Mouse (Mus musculus) midbrain, postnatal 0 days (tissue): ENCODE data around the gene Pip5k1c. TPM values are rescaled to one million over a fixed set of nuclear protein-coding genes. Genes with fewer than 3 reads are reported as not detected.

ENCODE experiments used
- ATAC-seq: fragments of 200-750 bp; cut with Nextera tagmentation; 2 replicates; pipeline ENCODE4 v1.8.0; 2017; ENCODE audit warnings: moderate number of reproducible peaks, mild to moderate bottlenecking, moderate TSS enrichment, moderate library complexity; ENCODE audit not compliant: low FRiP score
- DNase-seq: peaks from one replicate; pipeline ENCODE4 v3.0.0-alpha.2; 2015; ENCODE audit warnings: low spot score
- H3K27ac ChIP-seq: fragments of 300-500 bp; sonication (generic); 2 replicates; pipeline ENCODE4 v1.5.1; 2014; ENCODE audit warnings: low read depth, mild to moderate bottlenecking, low read length, mixed read lengths
- H3K27me3 ChIP-seq: fragments of 300-500 bp; sonication (generic); 2 replicates; pipeline ENCODE4 v1.6.1; 2014; ENCODE audit warnings: low read length, control low read depth, mixed read lengths; ENCODE audit not compliant: insufficient read depth
- H3K36me3 ChIP-seq: fragments of 300-500 bp; sonication (generic); 2 replicates; pipeline ENCODE4 v1.6.1; 2014; ENCODE audit warnings: low read length, control low read depth, mixed read lengths; ENCODE audit not compliant: insufficient read depth
- H3K4me1 ChIP-seq: fragments of 300-500 bp; sonication (generic); 2 replicates; pipeline ENCODE4 v1.6.1; 2014; ENCODE audit warnings: mild to moderate bottlenecking, control low read depth, antibody characterized with exemption, low read length, mixed read lengths; ENCODE audit not compliant: insufficient read depth
- H3K4me2 ChIP-seq: fragments of 300-500 bp; sonication (generic); 2 replicates; pipeline ENCODE4 v1.6.1; 2014; ENCODE audit warnings: low read depth, mild to moderate bottlenecking, low read length, mixed read lengths; ENCODE audit not compliant: poor library complexity, severe bottlenecking
- H3K4me3 ChIP-seq: fragments of 300-500 bp; sonication (generic); 2 replicates; pipeline ENCODE4 v1.5.1; 2014; ENCODE audit warnings: low read depth, mild to moderate bottlenecking, low read length, moderate library complexity
- H3K9ac ChIP-seq: fragments of 300-500 bp; sonication (generic); replicated peaks from 2 replicates; pipeline ENCODE4 v1.6.1; 2014; ENCODE audit warnings: mild to moderate bottlenecking, low read length, moderate library complexity, mixed read lengths; ENCODE audit not compliant: poor library complexity, severe bottlenecking
- H3K9me3 ChIP-seq: fragments of 300-500 bp; sonication (generic); 2 replicates; pipeline ENCODE4 v1.6.1; 2016; ENCODE audit warnings: low read length, control low read depth
- CTCF ChIP-seq: IDR thresholded peaks from 2 replicates; pipeline ENCODE4 v1.5.1; 2016; ENCODE audit warnings: antibody characterized with exemption, mild to moderate bottlenecking
- WGBS: fragments of 180-500 bp; shearing (Covaris S2); extraction: QIAGEN DNeasy Blood & Tissue Kit; methylation state at CpG from one replicate; pipeline ENCODE4 v1.1.7; 2014; 5-methylcytosine and 5-hydroxymethylcytosine counted together
- polyA plus RNA-seq: library from polyadenylated mRNA; unstranded; fragments of >200 nt; fragmentation: Nextera tagmentation; extraction: Ambion mirVana; gene quantifications from 2 replicates; pipeline ENCODE4 v1.2.1, GENCODE M21; 2015
- total RNA-seq: library from RNA; depleted of rRNA; stranded (reverse); fragments of >200 nt; gene quantifications from 2 replicates; pipeline ENCODE4 v1.2.3, GENCODE M21; 2014

The Pip5k1c gene
- total and polyA plus RNA-seq, 2 experiments from 2014 or later = 125 to 256 TPM

DNA sequence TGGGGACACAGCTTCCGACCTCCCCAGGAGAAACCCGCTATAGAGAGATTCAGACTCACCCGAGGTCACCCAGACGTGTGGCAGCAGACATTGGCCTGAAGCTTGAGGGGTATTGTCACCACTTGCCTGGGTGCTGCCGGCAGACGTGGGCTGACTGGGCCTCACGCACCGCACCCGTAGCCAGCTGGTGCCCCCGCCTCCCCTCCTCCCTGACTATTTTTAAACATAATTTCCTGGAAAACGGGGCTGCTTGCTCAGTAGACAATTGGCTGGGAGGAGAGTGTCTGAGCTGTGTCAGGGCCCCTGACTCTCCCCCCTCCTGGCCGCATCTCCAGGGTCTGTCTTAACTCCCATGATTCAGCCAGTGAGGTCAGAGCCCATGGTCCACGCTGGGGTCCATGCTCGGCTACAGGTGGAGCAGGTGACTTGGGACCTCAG, 10.0 kb downstream of the Pip5k1c start:
- DNase-seq = no peak
- Histone ChIP-seq H3K9me3 (no peaks in the 10 kb centered on the region), H3K9ac (0 out of 2 replicates have a peak overlapping the region, but pooled peaks have one; percentile 13), H3K27ac (no peak overlapping the region), H3K27me3 (no peaks in the 10 kb centered on the region), H3K4me2 (no peak overlapping the region), H3K4me3 (no peak overlapping the region), H3K4me1 (no peaks in the 10 kb centered on the region), H3K36me3 (peaks cover 18% of the 10 kb centered on the region)
- ATAC-seq = no peak
- WGBS = 77% methylated on average over 14 of the region's 14 CpGs
- TF ChIP-seq CTCF = no peak

DNA sequence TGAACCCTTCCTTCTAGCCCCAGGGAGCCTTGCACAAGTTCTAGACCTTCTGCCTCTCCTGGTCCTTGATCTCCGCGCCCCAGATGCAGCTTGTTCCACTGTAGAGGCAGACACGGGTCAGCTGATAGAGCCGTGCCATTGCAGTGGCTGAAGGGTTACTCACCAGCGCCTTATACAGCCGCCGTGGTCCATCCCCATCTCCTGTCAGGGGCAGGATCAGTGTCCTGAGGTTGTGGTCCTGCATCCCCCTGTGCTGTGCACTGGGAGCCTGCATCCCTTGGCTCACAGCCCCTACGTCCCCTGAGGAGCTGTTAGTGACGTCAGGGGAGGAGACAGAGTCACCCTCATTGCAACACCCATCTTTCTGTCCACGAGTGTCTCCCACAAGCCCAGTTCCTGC, 10.5 kb downstream of the Pip5k1c start:
- Histone ChIP-seq H3K36me3 (peaks cover 22% of the 10 kb centered on the region), H3K27ac (no peak overlapping the region), H3K9ac (no peak overlapping the region), H3K9me3 (no peaks in the 10 kb centered on the region), H3K27me3 (no peaks in the 10 kb centered on the region), H3K4me2 (no peak overlapping the region), H3K4me3 (no peak overlapping the region), H3K4me1 (no peaks in the 10 kb centered on the region)
- no peak for TF ChIP-seq CTCF
- ATAC-seq = no peak
- WGBS = 77% methylated on average over 10 of the region's 10 CpGs
- DNase-seq = no peak

DNA sequence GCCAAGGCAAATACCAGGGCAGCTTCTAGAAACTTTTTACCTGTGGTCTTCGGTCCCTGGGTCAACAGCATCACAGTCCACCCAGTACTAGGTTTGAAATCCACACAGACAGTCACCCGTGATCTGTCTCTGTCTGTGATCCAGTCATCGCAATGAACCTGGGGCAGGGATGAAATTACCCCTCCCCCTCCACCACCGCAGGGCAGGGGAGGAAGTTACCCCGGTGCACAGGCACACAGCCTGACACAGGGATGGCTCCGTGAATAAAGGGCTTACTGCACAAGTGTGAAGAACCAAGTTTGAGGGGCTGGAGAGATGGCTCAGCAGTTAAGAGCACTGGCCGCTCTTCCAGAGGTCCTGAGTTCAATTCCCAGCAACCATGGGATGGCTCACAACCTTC, 11.0 kb downstream of the Pip5k1c start:
- Histone ChIP-seq H3K27me3 (no peaks in the 10 kb centered on the region), H3K9ac (no peak overlapping the region), H3K36me3 (peaks cover 26% of the 10 kb centered on the region), H3K9me3 (no peaks in the 10 kb centered on the region), H3K27ac (no peak overlapping the region), H3K4me1 (no peaks in the 10 kb centered on the region), H3K4me3 (no peak overlapping the region), H3K4me2 (no peak overlapping the region)
- TF ChIP-seq CTCF = no peak
- 84% methylated on average over 7 of the region's 7 CpGs for WGBS
- ATAC-seq (no peak), DNase-seq (no peak)

DNA sequence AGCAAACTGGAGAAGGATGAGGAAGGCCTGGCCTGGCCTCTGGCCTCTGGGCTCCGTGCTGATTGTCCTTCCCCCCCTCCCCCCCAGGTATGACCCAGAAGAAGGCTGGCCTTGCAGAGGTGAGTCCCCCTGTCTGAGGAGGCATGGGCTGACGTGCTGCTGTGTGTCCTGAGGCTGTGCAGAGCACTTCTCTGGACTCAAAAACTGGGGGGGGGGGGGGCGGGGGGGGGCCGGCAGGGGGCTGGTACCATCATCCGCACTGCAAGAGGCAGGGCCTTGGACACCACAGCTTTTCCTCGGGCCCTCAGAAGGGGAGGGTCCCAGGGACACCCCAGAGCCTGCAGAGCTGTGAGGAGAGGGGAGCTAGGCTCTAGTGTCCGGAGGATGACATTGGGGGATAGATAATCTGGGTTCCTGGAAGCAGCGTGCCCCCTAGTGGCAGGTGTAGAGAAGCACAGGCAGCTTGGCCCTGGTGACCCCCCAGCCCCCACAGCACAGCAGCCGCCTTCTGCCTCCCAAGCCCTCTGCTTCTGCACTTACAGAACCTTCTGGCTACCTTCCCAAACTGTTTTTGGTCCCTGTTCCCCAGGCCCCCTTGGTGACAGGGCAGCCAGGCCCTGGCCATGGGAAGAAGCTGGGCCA, 12.0 kb downstream of the Pip5k1c start:
- no peak for ATAC-seq
- Histone ChIP-seq H3K36me3 (peaks cover 35% of the 10 kb centered on the region), H3K4me2 (no peak overlapping the region), H3K9me3 (no peaks in the 10 kb centered on the region), H3K4me3 (no peak overlapping the region), H3K27ac (no peak overlapping the region), H3K9ac (no peak overlapping the region), H3K27me3 (no peaks in the 10 kb centered on the region), H3K4me1 (no peaks in the 10 kb centered on the region)
- peak; percentile 38 for DNase-seq
- WGBS = 20% methylated on average over 7 of the region's 9 CpGs
- TF ChIP-seq CTCF = peak; percentile 72

DNA sequence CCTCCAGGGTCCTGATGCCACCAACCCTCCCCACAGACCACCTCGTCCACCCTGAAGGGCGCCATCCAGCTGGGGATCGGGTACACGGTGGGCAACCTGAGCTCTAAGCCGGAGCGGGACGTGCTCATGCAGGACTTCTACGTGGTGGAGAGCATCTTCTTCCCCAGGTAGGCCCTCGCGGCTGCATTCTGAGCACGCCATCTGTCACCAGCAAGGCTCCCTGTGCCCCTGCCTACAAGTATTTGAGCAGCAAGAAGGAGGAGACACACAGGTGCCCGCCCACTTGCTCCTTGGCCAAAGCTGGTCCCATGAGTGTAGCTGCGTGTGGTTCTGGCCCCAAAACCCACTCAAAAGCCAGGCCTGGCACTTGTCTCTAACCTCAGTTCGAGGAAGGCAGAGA, 12.9 kb downstream of the Pip5k1c start:
- no peak for ATAC-seq
- H3K9ac ChIP-seq = no peak overlapping the region
- WGBS = 94% methylated on average over 14 of the region's 14 CpGs
- H3K27ac ChIP-seq = no peak overlapping the region
- H3K4me1 ChIP-seq = no peaks in the 10 kb centered on the region
- H3K36me3 ChIP-seq = peaks cover 44% of the 10 kb centered on the region
- no peak overlapping the region for H3K4me2 ChIP-seq
- no peaks in the 10 kb centered on the region for H3K27me3 ChIP-seq
- H3K4me3 ChIP-seq = no peak overlapping the region
- DNase-seq = no peak
- no peaks in the 10 kb centered on the region for H3K9me3 ChIP-seq
- TF ChIP-seq CTCF = no peak

DNA sequence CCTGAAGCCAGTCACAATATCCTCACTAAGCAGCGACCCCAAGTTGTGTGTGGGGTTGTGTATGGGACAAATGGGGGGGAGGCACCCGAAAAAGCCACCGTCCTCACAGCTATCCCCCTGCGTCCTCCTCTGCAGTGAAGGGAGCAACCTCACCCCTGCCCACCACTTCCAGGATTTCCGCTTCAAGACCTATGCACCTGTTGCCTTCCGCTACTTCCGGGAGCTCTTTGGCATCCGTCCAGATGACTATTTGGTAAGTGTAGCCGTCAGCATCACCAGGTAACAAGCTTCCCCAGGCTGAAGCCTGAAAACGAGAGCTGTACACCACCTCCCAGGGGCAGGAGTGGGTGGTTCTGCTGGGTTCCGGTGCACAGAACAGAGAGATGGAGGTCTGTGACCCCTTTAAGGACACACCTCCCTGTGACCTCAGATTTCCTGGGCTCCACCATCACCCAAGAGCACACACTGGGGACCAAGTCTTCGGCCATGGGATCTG, 13.5 kb downstream of the Pip5k1c start:
- Histone ChIP-seq H3K27me3 (no peaks in the 10 kb centered on the region), H3K4me3 (no peak overlapping the region), H3K9ac (no peak overlapping the region), H3K36me3 (peaks cover 50% of the 10 kb centered on the region), H3K9me3 (no peaks in the 10 kb centered on the region), H3K4me1 (no peaks in the 10 kb centered on the region), H3K4me2 (no peak overlapping the region), H3K27ac (no peak overlapping the region)
- TF ChIP-seq CTCF = no peak
- ATAC-seq = no peak
- 94% methylated on average over 12 of the region's 12 CpGs for WGBS
- no peak for DNase-seq
